Mouse (Mus musculus): ENCODE data around the gene Cldn3.

The Cldn3 gene

GRCm38 (mm10) chr5:135002151-135002550 is 16.1 kb downstream of the Cldn3 start:
- DNase-seq (ENCODE audit: low spot score) = no peak

GRCm38 (mm10) chr5:135007802-135008571 is 22.0 kb downstream of the Cldn3 start:
- no peak for DNase-seq (ENCODE audit: low spot score)

- peak; percentile 96 for DNase-seq (ENCODE audit: low spot score)
Measured at GRCm38 (mm10) chr5:135008671-135009589, 22.9 kb downstream of the Cldn3 start, which contains the start of gene Abhd11. Gene Abhd11 (plus strand): TSS chr5:135009152.

- DNase-seq (ENCODE audit: low spot score) = peak; percentile 81
Measured at GRCm38 (mm10) chr5:135009590-135010319, 23.7 kb downstream of the Cldn3 start.

- no peak for DNase-seq (ENCODE audit: low spot score)
Measured at GRCm38 (mm10) chr5:135010320-135010709, 24.3 kb downstream of the Cldn3 start.

- no peak for DNase-seq (ENCODE audit: low spot score)
Measured at GRCm38 (mm10) chr5:135010841-135011743, 25.1 kb downstream of the Cldn3 start.

GRCm38 (mm10) chr5:135011809-135012613 is 26.0 kb downstream of the Cldn3 start:
- no peak for DNase-seq (ENCODE audit: low spot score)

- DNase-seq (ENCODE audit: low spot score) = peak; percentile 79
Measured at GRCm38 (mm10) chr5:135012671-135013441, 26.8 kb downstream of the Cldn3 start.

GRCm38 (mm10) chr5:135015497-135015896 is 29.5 kb downstream of the Cldn3 start:
- peak; percentile 79 for DNase-seq (ENCODE audit: low spot score)

GRCm38 (mm10) chr5:135016224-135016759 is 30.3 kb downstream of the Cldn3 start:
- DNase-seq (ENCODE audit: low spot score) = peak; percentile 60

- peak; percentile 76 for DNase-seq (ENCODE audit: low spot score)
Measured at GRCm38 (mm10) chr5:135021814-135022213, 35.8 kb downstream of the Cldn3 start.

- peak; percentile 88 for DNase-seq (ENCODE audit: low spot score)
Measured at GRCm38 (mm10) chr5:135023344-135024173, 37.5 kb downstream of the Cldn3 start, which contains the start of gene Stx1a. Gene Stx1a (plus strand): TSS chr5:135023482.

- no peak for DNase-seq (ENCODE audit: low spot score)
Measured at GRCm38 (mm10) chr5:135024665-135025224, 38.7 kb downstream of the Cldn3 start.

- DNase-seq (ENCODE audit: low spot score) = no peak
Measured at GRCm38 (mm10) chr5:135025899-135026298, 39.9 kb downstream of the Cldn3 start.

GRCm38 (mm10) chr5:135029007-135029854 is 43.2 kb downstream of the Cldn3 start:
- DNase-seq (ENCODE audit: low spot score) = no peak

GRCm38 (mm10) chr5:135032581-135032980 is 46.6 kb downstream of the Cldn3 start:
- no peak for DNase-seq (ENCODE audit: low spot score)

- DNase-seq (ENCODE audit: low spot score) = peak; percentile 41
Measured at GRCm38 (mm10) chr5:135034593-135034992, 48.6 kb downstream of the Cldn3 start.

Data from testis, postnatal 14 days (tissue).